Comparison of ENCODE assay signal across 22 mouse cellular contexts in the genomic region with DNA sequence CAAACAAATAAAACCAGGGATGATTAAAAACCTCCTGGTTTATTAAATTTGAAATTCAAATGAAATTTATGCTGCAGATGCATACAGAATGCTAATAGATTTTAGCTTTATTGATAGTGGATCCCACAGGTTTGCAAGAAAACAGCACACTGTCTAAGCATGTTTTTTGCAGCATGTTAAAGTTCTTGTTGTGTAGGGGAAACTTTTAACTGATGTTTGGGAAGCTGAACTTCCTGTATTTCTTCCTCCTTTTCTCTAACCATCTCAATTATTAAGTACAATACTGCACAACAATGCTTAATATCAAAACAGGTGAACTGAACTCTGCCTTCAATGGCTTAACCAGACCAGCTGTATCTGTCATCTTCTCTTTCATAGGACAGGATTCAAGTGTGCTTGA. TPM values are rescaled to one million over a fixed set of nuclear protein-coding genes. Genes with fewer than 3 reads are reported as not detected.
DNase-seq lines count a peak whose midpoint lies in the region; ATAC-seq and TF ChIP-seq lines count a peak whose summit lies in the region.
"Had no signal": no experiment of that assay in that cellular context is flagged by ENCODE, and none has a peak within 500 bp of the region (broad histone marks: within the 10 kb centered on the region; RNA-seq: fewer than 3 reads in every experiment).

No protein-coding gene starts in this region.

- DNase-seq in forebrain, embryonic 11.5 days (ENCODE audit: low spot score), result no peak
- DNase-seq in forebrain, postnatal 0 days, result no peak
- peak; percentile 92 for DNase-seq in midbrain, embryonic 11.5 days (ENCODE audit: low spot score, missing footprints)
- DNase-seq in midbrain, embryonic 10.5 days (ENCODE audit: low spot score), result no peak
- peak; percentile 14 for DNase-seq in embryo, embryonic 11 days
- DNase-seq: adrenal gland, adult 2 months; adrenal gland, postnatal 25 days; cerebellum, adult 11 months; cerebellum, adult 8-10 months; gastrocnemius, postnatal 14 days; heart, adult 2 months; kidney, adult 8-10 months had no signal

- H3K27me3 ChIP-seq in forebrain, embryonic 11.5 days (ENCODE audit: control insufficient read depth, insufficient read depth, low read length), result peaks cover 42% of the 10 kb centered on the region
- peaks cover 67% of the 10 kb centered on the region for H3K27me3 ChIP-seq in forebrain, postnatal 0 days (ENCODE audit: insufficient read depth, low read length)
- peaks cover 82% of the 10 kb centered on the region for H3K27me3 ChIP-seq in midbrain, embryonic 11.5 days (ENCODE audit: control insufficient read depth, insufficient read depth, low read length)
- H3K27me3 ChIP-seq in midbrain, embryonic 10.5 days (ENCODE audit: low read depth, poor library complexity, severe bottlenecking), result peaks cover 100% of the 10 kb centered on the region

- TF ChIP-seq POLR2A in olfactory bulb, adult 2 months (IDR thresholded peaks at IDR 0.05; ENCODE audit: insufficient read depth, low read depth, low read length), result no peak

- no peak for TF ChIP-seq CTCF in forebrain, postnatal 0 days (IDR thresholded peaks at IDR 0.05; ENCODE audit: low read depth)
- TF ChIP-seq CTCF in olfactory bulb, adult 2 months (IDR thresholded peaks at IDR 0.05; ENCODE audit: insufficient read depth, low read depth, low read length), result no peak

- H3K36me3 ChIP-seq in forebrain, embryonic 11.5 days (ENCODE audit: control insufficient read depth, insufficient read depth, low read length), result no peaks in the 10 kb centered on the region
- no peaks in the 10 kb centered on the region for H3K36me3 ChIP-seq in forebrain, postnatal 0 days (ENCODE audit: insufficient read depth)
- H3K36me3 ChIP-seq in midbrain, embryonic 11.5 days (ENCODE audit: control insufficient read depth, insufficient read depth, low read length), result no peaks in the 10 kb centered on the region
- no peaks in the 10 kb centered on the region; the same call in 1 of the 2 replicates for H3K36me3 ChIP-seq in midbrain, embryonic 10.5 days
- H3K36me3 ChIP-seq: heart, embryonic 12.5 days had no signal

- no peak overlapping the region for H3K27ac ChIP-seq in forebrain, embryonic 11.5 days (ENCODE audit: low read depth, low read length)
- H3K27ac ChIP-seq in forebrain, postnatal 0 days (ENCODE audit: low read depth, low read length), result no peak overlapping the region
- no peak overlapping the region for H3K27ac ChIP-seq in midbrain, embryonic 11.5 days (ENCODE audit: low read depth, low read length)
- H3K27ac ChIP-seq in midbrain, embryonic 10.5 days (replicated peaks), result no peak overlapping the region
- H3K27ac ChIP-seq in olfactory bulb, adult 2 months (ENCODE audit: insufficient read depth, low read depth, low read length), result peak overlapping the region; percentile 99; the same call in 1 of the 2 replicates
- H3K27ac ChIP-seq: heart, adult 2 months had no signal

- no peak overlapping the region for H3K9ac ChIP-seq in forebrain, embryonic 11.5 days (ENCODE audit: low read length)
- H3K9ac ChIP-seq in forebrain, postnatal 0 days, result no peak overlapping the region
- no peak overlapping the region for H3K9ac ChIP-seq in midbrain, embryonic 11.5 days (ENCODE audit: low read length)
- H3K9ac ChIP-seq: heart, embryonic 12.5 days had no signal

- peak overlapping the region; percentile 65; the same call in 1 of the 2 replicates for H3K4me2 ChIP-seq in forebrain, embryonic 11.5 days (ENCODE audit: low read depth, low read length, severe bottlenecking)
- H3K4me2 ChIP-seq in forebrain, postnatal 0 days (ENCODE audit: low read depth), result no peak overlapping the region
- no peak overlapping the region for H3K4me2 ChIP-seq in midbrain, embryonic 11.5 days
- H3K4me2 ChIP-seq: heart, embryonic 12.5 days had no signal

- 0 out of 2 replicates have a peak overlapping the region, but pooled peaks have one; percentile 34 for H3K4me3 ChIP-seq in forebrain, embryonic 11.5 days (ENCODE audit: low read depth, low read length)
- H3K4me3 ChIP-seq in forebrain, postnatal 0 days (ENCODE audit: low read depth, low read length), result no peak overlapping the region
- no peak overlapping the region for H3K4me3 ChIP-seq in midbrain, embryonic 11.5 days (ENCODE audit: low read depth, low read length)
- no peak overlapping the region for H3K4me3 ChIP-seq in midbrain, embryonic 10.5 days
- H3K4me3 ChIP-seq in olfactory bulb, adult 2 months (ENCODE audit: insufficient read depth, low read depth, low read length), result no peak overlapping the region
- H3K4me3 ChIP-seq: heart, adult 2 months; heart, embryonic 12.5 days had no signal

- no peaks in the 10 kb centered on the region for H3K9me3 ChIP-seq in forebrain, embryonic 11.5 days (ENCODE audit: control insufficient read depth, low read length)
- H3K9me3 ChIP-seq in forebrain, postnatal 0 days (ENCODE audit: low read length), result no peaks in the 10 kb centered on the region
- H3K9me3 ChIP-seq in midbrain, embryonic 11.5 days (ENCODE audit: control insufficient read depth, low read length), result no peaks in the 10 kb centered on the region
- no peaks in the 10 kb centered on the region for H3K9me3 ChIP-seq in midbrain, embryonic 10.5 days (replicated peaks)
- H3K9me3 ChIP-seq: heart, embryonic 12.5 days had no signal

- ATAC-seq in forebrain, embryonic 11.5 days (replicated peaks; ENCODE audit: low FRiP score), result no peak
- ATAC-seq in forebrain, postnatal 0 days, result no peak
- ATAC-seq in midbrain, embryonic 11.5 days (ENCODE audit: low FRiP score), result no peak
- no peak for ATAC-seq in cerebellum, adult (ENCODE audit: insufficient number of reproducible peaks, low FRiP score, low TSS enrichment)
- ATAC-seq: hindbrain, embryonic 16.5 days; inflammation-experienced regulatory T-cells, adult 6 months; intestine, postnatal 0 days had no signal

- peaks cover 13% of the 10 kb centered on the region; the same call in 1 of the 2 replicates for H3K4me1 ChIP-seq in forebrain, embryonic 11.5 days (replicated peaks; ENCODE audit: control insufficient read depth, insufficient read depth, low read length)
- no peaks in the 10 kb centered on the region for H3K4me1 ChIP-seq in forebrain, postnatal 0 days (ENCODE audit: insufficient read depth)
- H3K4me1 ChIP-seq in midbrain, embryonic 11.5 days (ENCODE audit: control insufficient read depth, insufficient read depth, low read length), result peaks cover 24% of the 10 kb centered on the region
- peaks cover 98% of the 10 kb centered on the region for H3K4me1 ChIP-seq in midbrain, embryonic 10.5 days
- H3K4me1 ChIP-seq in olfactory bulb, adult 2 months (ENCODE audit: control insufficient read depth, insufficient read depth, low read length), result no peaks in the 10 kb centered on the region; the same call in 1 of the 2 replicates

RNA-seq across cellular contexts. Expression of gene Sp8, which starts 2.0 kb away (rescaled TPM):
- 21.5 and 24.0 TPM in 2 replicates for polyA plus RNA-seq in forebrain, embryonic 11.5 days (2014; fragmentation: Nextera tagmentation; extraction: Ambion mirVana)
- total RNA-seq in forebrain, postnatal 0 days (2014; rRNA removed), result 14.4 and 21.1 TPM in 2 replicates
- polyA plus RNA-seq in forebrain, postnatal 0 days (2015; fragmentation: Nextera tagmentation; extraction: Ambion mirVana), result 8.1 and 9.2 TPM in 2 replicates
- 8.7 and 9.3 TPM in 2 replicates for polyA plus RNA-seq in midbrain, embryonic 11.5 days (2014; fragmentation: Nextera tagmentation; extraction: Ambion mirVana)
- 12.2 and 12.6 TPM in 2 replicates for polyA plus RNA-seq in midbrain, embryonic 10.5 days (2016; fragmentation: Nextera tagmentation; extraction: Ambion mirVana)
- not detected in 2 replicates for polyA plus RNA-seq in olfactory bulb, adult 2 months (2012; ENCODE audit: insufficient read depth, insufficient read length, low replicate concordance, missing spikeins)
- total RNA-seq: adrenal gland, adult 2 months; adrenal gland, postnatal 25 days; gastrocnemius, adult 18-20 months; gastrocnemius, postnatal 14 days; heart, adult 2 months; heart, postnatal 25 days had no signal
- polyA plus RNA-seq: adrenal gland, adult 2 months; gonadal fat pad, adult 2 months; heart, adult 2 months; heart, embryonic 16.5 days; inflammation-experienced regulatory T-cells, adult 6 months; intestine, postnatal 0 days had no signal

Comparison
In these comparisons a context has a peak if more than half of its experiments do, and no peak if none do; other contexts are left out.
1. DNase-seq: peak in midbrain, embryonic 11.5 days (single experiment) and embryo, embryonic 11 days (single experiment); none in forebrain, embryonic 11.5 days (single experiment), forebrain, postnatal 0 days (single experiment) and midbrain, embryonic 10.5 days (single experiment).